Mouse (Mus musculus) kidney, embryonic 15.5 days (tissue): ENCODE results near the gene Tlx3. TPM values are rescaled to one million over a fixed set of nuclear protein-coding genes. Genes with fewer than 3 reads are reported as not detected.

Experiments used
- ATAC-seq: fragments of 200-750 bp; cut with Nextera tagmentation; replicated peaks from 2 replicates; pipeline ENCODE4 v1.8.0; 2017; ENCODE audit warnings: moderate TSS enrichment; ENCODE audit not compliant: low FRiP score
- H3K27ac ChIP-seq: fragments of 300-500 bp; sonication (generic); 2 replicates; pipeline ENCODE4 v1.5.1; 2015; ENCODE audit warnings: mild to moderate bottlenecking, inconsistent platforms
- H3K27me3 ChIP-seq: fragments of 300-500 bp; sonication (generic); 2 replicates; pipeline ENCODE4 v1.6.1; 2015; ENCODE audit warnings: inconsistent platforms
- H3K36me3 ChIP-seq: fragments of 300-500 bp; sonication (generic); 2 replicates; pipeline ENCODE4 v1.6.1; 2015; ENCODE audit warnings: inconsistent platforms
- H3K4me1 ChIP-seq: fragments of 300-500 bp; sonication (generic); 2 replicates; pipeline ENCODE4 v1.6.1; 2015; ENCODE audit warnings: inconsistent platforms
- H3K4me2 ChIP-seq: fragments of 300-500 bp; sonication (generic); 2 replicates; pipeline ENCODE4 v1.6.1; 2015; ENCODE audit warnings: moderate library complexity, mild to moderate bottlenecking, inconsistent platforms
- H3K4me3 ChIP-seq: fragments of 300-500 bp; sonication (generic); replicated peaks from 2 replicates; pipeline ENCODE4 v1.5.1; 2015; ENCODE audit warnings: mild to moderate bottlenecking, inconsistent platforms
- H3K9ac ChIP-seq: fragments of 300-500 bp; sonication (generic); 2 replicates; pipeline ENCODE4 v1.6.1; 2015; ENCODE audit warnings: mild to moderate bottlenecking, inconsistent platforms
- H3K9me3 ChIP-seq: fragments of 300-500 bp; sonication (generic); replicated peaks from 2 replicates; pipeline ENCODE4 v1.6.1; 2016; ENCODE audit warnings: inconsistent platforms
- WGBS: fragments of 180-500 bp; shearing (Covaris S2); methylation state at CpG from one replicate; pipeline ENCODE4 v1.1.7; 2015; ENCODE audit warnings: mixed read lengths; 5-methylcytosine and 5-hydroxymethylcytosine counted together
- polyA plus RNA-seq: library from polyadenylated mRNA; unstranded; fragments of >200 nt; fragmentation: Nextera tagmentation; extraction: Ambion mirVana; gene quantifications from 2 replicates; pipeline ENCODE4 v1.2.1, GENCODE M21; 2015

Gene Tlx3
- polyA plus RNA-seq, 1 experiment from 2014 or later: 0.30 TPM

- WGBS: under 1% methylated on average over 18 of the region's 18 CpGs
- H3K4me3 ChIP-seq: peak overlapping the region; percentile 38; the same call in 1 of the 2 replicates
- ATAC-seq: no peak
- H3K27ac ChIP-seq: no peak overlapping the region
- H3K9ac ChIP-seq: no peak overlapping the region
- H3K4me2 ChIP-seq: no peak overlapping the region; the same call in 1 of the 2 replicates
- peaks cover 49% of the 10 kb centered on the region for H3K4me1 ChIP-seq
- no peaks in the 10 kb centered on the region for H3K9me3 ChIP-seq
- peaks cover 96% of the 10 kb centered on the region for H3K27me3 ChIP-seq
- H3K36me3 ChIP-seq: no peaks in the 10 kb centered on the region
Measured at GRCm38 (mm10) chr11:33204329-33204705, 928 bp upstream of the Tlx3 start.

- H3K9me3 ChIP-seq: 0 out of 2 replicates have a peak, but pooled peaks cover 3% of the 10 kb centered on the region
- WGBS: under 1% methylated on average over 47 of the region's 47 CpGs
- peak overlapping the region; percentile 38 for H3K4me3 ChIP-seq
- ATAC-seq: no peak
- H3K27me3 ChIP-seq: peaks cover 100% of the 10 kb centered on the region
- H3K4me1 ChIP-seq: peaks cover 49% of the 10 kb centered on the region
- no peaks in the 10 kb centered on the region for H3K36me3 ChIP-seq
- H3K27ac ChIP-seq: no peak overlapping the region
- no peak overlapping the region for H3K9ac ChIP-seq
- H3K4me2 ChIP-seq: peak overlapping the region; percentile 61
Measured at GRCm38 (mm10) chr11:33202972-33203371, 417 bp downstream of the Tlx3 start.

GRCm38 (mm10) chr11:33202296-33202695, 1.1 kb downstream of the Tlx3 start:
- no peaks in the 10 kb centered on the region for H3K36me3 ChIP-seq

GRCm38 (mm10) chr11:33201626-33202010, 1.8 kb downstream of the Tlx3 start:
- Histone ChIP-seq H3K9me3 (peaks cover 12% of the 10 kb centered on the region; the same call in 1 of the 2 replicates), H3K9ac (no peak overlapping the region), H3K27me3 (peaks cover 100% of the 10 kb centered on the region), H3K4me1 (peaks cover 49% of the 10 kb centered on the region), H3K4me3 (peak overlapping the region; percentile 37), H3K4me2 (peak overlapping the region; percentile 61), H3K36me3 (no peaks in the 10 kb centered on the region), H3K27ac (no peak overlapping the region)
- peak; percentile 9; the same call in 1 of the 2 replicates for ATAC-seq
- 3% methylated on average over 19 of the region's 19 CpGs for WGBS

More at GRCm38 (mm10) chr11:33202296-33202695, 1.1 kb downstream of the Tlx3 start:
- Histone ChIP-seq H3K4me3 (peak overlapping the region; percentile 38), H3K27me3 (peaks cover 100% of the 10 kb centered on the region), H3K9me3 (peaks cover 9% of the 10 kb centered on the region; the same call in 1 of the 2 replicates), H3K27ac (no peak overlapping the region), H3K4me1 (peaks cover 49% of the 10 kb centered on the region), H3K4me2 (peak overlapping the region; percentile 61), H3K9ac (no peak overlapping the region)
- WGBS: 1% methylated on average over 37 of the region's 37 CpGs
- no peak for ATAC-seq

GRCm38 (mm10) chr11:33200764-33201625, 2.4 kb downstream of the Tlx3 start:
- Histone ChIP-seq H3K9me3 (peaks cover 12% of the 10 kb centered on the region; the same call in 1 of the 2 replicates), H3K27ac (no peak overlapping the region), H3K4me3 (peak overlapping the region; percentile 37), H3K4me2 (peak overlapping the region; percentile 61), H3K36me3 (no peaks in the 10 kb centered on the region), H3K4me1 (peaks cover 54% of the 10 kb centered on the region), H3K9ac (no peak overlapping the region), H3K27me3 (peaks cover 100% of the 10 kb centered on the region)
- peak; percentile 30 for ATAC-seq
- under 1% methylated on average over 72 of the region's 76 CpGs for WGBS

- H3K27ac ChIP-seq: no peak overlapping the region
- WGBS: 1% methylated on average over 45 of the region's 45 CpGs
- H3K9me3 ChIP-seq: peaks cover 12% of the 10 kb centered on the region; the same call in 1 of the 2 replicates
- H3K27me3 ChIP-seq: peaks cover 100% of the 10 kb centered on the region
- no peak overlapping the region for H3K9ac ChIP-seq
- peak overlapping the region; percentile 61 for H3K4me2 ChIP-seq
- ATAC-seq: no peak
- H3K4me1 ChIP-seq: peaks cover 59% of the 10 kb centered on the region
- peak overlapping the region; percentile 37 for H3K4me3 ChIP-seq
- H3K36me3 ChIP-seq: no peaks in the 10 kb centered on the region
Measured at GRCm38 (mm10) chr11:33199906-33200763, 3.3 kb downstream of the Tlx3 start.

- ATAC-seq: no peak
- Histone ChIP-seq H3K27ac (no peak overlapping the region), H3K4me2 (no peak overlapping the region), H3K27me3 (peaks cover 97% of the 10 kb centered on the region), H3K36me3 (no peaks in the 10 kb centered on the region), H3K4me3 (no peak overlapping the region), H3K9me3 (peaks cover 12% of the 10 kb centered on the region; the same call in 1 of the 2 replicates), H3K9ac (no peak overlapping the region), H3K4me1 (peaks cover 55% of the 10 kb centered on the region)
- 4% methylated on average over 15 of the region's 15 CpGs for WGBS
Measured at GRCm38 (mm10) chr11:33199117-33199514, 4.3 kb downstream of the Tlx3 start.

GRCm38 (mm10) chr11:33198351-33199116, 4.9 kb downstream of the Tlx3 start:
- H3K27me3 ChIP-seq: peaks cover 97% of the 10 kb centered on the region
- no peak for ATAC-seq
- peaks cover 54% of the 10 kb centered on the region for H3K4me1 ChIP-seq
- H3K4me2 ChIP-seq: no peak overlapping the region
- peaks cover 12% of the 10 kb centered on the region; the same call in 1 of the 2 replicates for H3K9me3 ChIP-seq
- no peak overlapping the region for H3K4me3 ChIP-seq
- no peak overlapping the region for H3K9ac ChIP-seq
- no peak overlapping the region for H3K27ac ChIP-seq
- no peaks in the 10 kb centered on the region for H3K36me3 ChIP-seq
- WGBS: 25% methylated on average over 22 of the region's 22 CpGs

GRCm38 (mm10) chr11:33197673-33198072, 5.7 kb downstream of the Tlx3 start:
- Histone ChIP-seq H3K9ac (no peak overlapping the region), H3K4me2 (no peak overlapping the region), H3K27me3 (peaks cover 97% of the 10 kb centered on the region), H3K27ac (no peak overlapping the region), H3K4me3 (no peak overlapping the region), H3K4me1 (peaks cover 47% of the 10 kb centered on the region), H3K9me3 (peaks cover 12% of the 10 kb centered on the region; the same call in 1 of the 2 replicates), H3K36me3 (no peaks in the 10 kb centered on the region)
- 20% methylated on average over 15 of the region's 15 CpGs for WGBS
- ATAC-seq: no peak

- no peak overlapping the region for H3K9ac ChIP-seq
- peaks cover 97% of the 10 kb centered on the region for H3K27me3 ChIP-seq
- no peak overlapping the region for H3K27ac ChIP-seq
- 26% methylated on average over 13 of the region's 13 CpGs for WGBS
- H3K36me3 ChIP-seq: no peaks in the 10 kb centered on the region
- H3K4me2 ChIP-seq: no peak overlapping the region
- ATAC-seq: no peak
- H3K4me3 ChIP-seq: no peak overlapping the region
- H3K9me3 ChIP-seq: peaks cover 12% of the 10 kb centered on the region; the same call in 1 of the 2 replicates
- H3K4me1 ChIP-seq: peaks cover 42% of the 10 kb centered on the region
Measured at GRCm38 (mm10) chr11:33197133-33197514, 6.3 kb downstream of the Tlx3 start.

GRCm38 (mm10) chr11:33196447-33197132, 6.8 kb downstream of the Tlx3 start:
- Histone ChIP-seq H3K4me2 (no peak overlapping the region), H3K9me3 (peaks cover 12% of the 10 kb centered on the region; the same call in 1 of the 2 replicates), H3K4me3 (no peak overlapping the region), H3K27ac (no peak overlapping the region), H3K4me1 (peaks cover 36% of the 10 kb centered on the region), H3K27me3 (peaks cover 97% of the 10 kb centered on the region), H3K9ac (no peak overlapping the region), H3K36me3 (no peaks in the 10 kb centered on the region)
- ATAC-seq: no peak
- 9% methylated on average over 24 of the region's 24 CpGs for WGBS
